Mouse (Mus musculus) forebrain, embryonic 10.5 days (tissue): ENCODE data around the gene Msantd3. TPM values are rescaled to one million over a fixed set of nuclear protein-coding genes. Genes with fewer than 3 reads are reported as not detected.
A peak's percentile ranks its signal among the peaks of the same experiment; 100 is the strongest.

Experiments
- DNase-seq: peaks from one replicate; pipeline ENCODE4 v3.0.0-alpha.2; 2017; ENCODE audit warnings: low spot score; ENCODE audit errors: extremely low spot score
- H3K27ac ChIP-seq: fragments of 300-500 bp; sonication (generic); 2 replicates; pipeline ENCODE4 v1.5.1; 2016; ENCODE audit warnings: mild to moderate bottlenecking
- H3K27me3 ChIP-seq: fragments of 300-500 bp; sonication (generic); 2 replicates; pipeline ENCODE4 v1.6.1; 2016; ENCODE audit warnings: mild to moderate bottlenecking; ENCODE audit not compliant: poor library complexity, severe bottlenecking
- H3K36me3 ChIP-seq: fragments of 300-500 bp; sonication (generic); replicated peaks from 2 replicates; pipeline ENCODE4 v1.6.1; 2016; ENCODE audit warnings: mild to moderate bottlenecking, moderate library complexity
- H3K4me1 ChIP-seq: fragments of 300-500 bp; sonication (generic); 2 replicates; pipeline ENCODE4 v1.6.1; 2016
- H3K4me3 ChIP-seq: fragments of 300-500 bp; sonication (generic); 2 replicates; pipeline ENCODE4 v1.5.1; 2016; ENCODE audit warnings: mild to moderate bottlenecking, moderate library complexity
- H3K9me3 ChIP-seq: fragments of 300-500 bp; sonication (generic); 2 replicates; pipeline ENCODE4 v1.6.1; 2016; ENCODE audit warnings: mild to moderate bottlenecking, moderate library complexity
- WGBS: fragments of 180-500 bp; shearing (Covaris S2); methylation state at CpG from one replicate; pipeline ENCODE4 v1.1.7; 2016; 5-methylcytosine and 5-hydroxymethylcytosine counted together
- polyA plus RNA-seq: library from polyadenylated mRNA; unstranded; fragments of >200 nt; fragmentation: Nextera tagmentation; extraction: Ambion mirVana; gene quantifications from 2 replicates; pipeline ENCODE4 v1.2.1, GENCODE M21; 2016

The Msantd3 gene
- polyA plus RNA-seq, 1 experiment from 2014 or later = 63.3 TPM

- H3K4me1 ChIP-seq = peaks cover 82% of the 10 kb centered on the region
- no peak overlapping the region for H3K27ac ChIP-seq
- no peak for DNase-seq
- H3K27me3 ChIP-seq = no peaks in the 10 kb centered on the region
- peaks cover 7% of the 10 kb centered on the region; the same call in 1 of the 2 replicates for H3K36me3 ChIP-seq
- 0 out of 2 replicates have a peak overlapping the region, but pooled peaks have one; percentile 89 for H3K4me3 ChIP-seq
- H3K9me3 ChIP-seq = no peaks in the 10 kb centered on the region
- WGBS = 71% methylated on average over 6 of the region's 6 CpGs
Measured at GRCm38 (mm10) chr4:48543071-48543865, 3.5 kb downstream of the Msantd3 start.

GRCm38 (mm10) chr4:48544141-48544540, 4.4 kb downstream of the Msantd3 start:
- WGBS = 81% methylated on average over 8 of the region's 8 CpGs
- H3K27me3 ChIP-seq = no peaks in the 10 kb centered on the region
- H3K9me3 ChIP-seq = no peaks in the 10 kb centered on the region
- no peak overlapping the region for H3K4me3 ChIP-seq
- H3K36me3 ChIP-seq = peaks cover 7% of the 10 kb centered on the region; the same call in 1 of the 2 replicates
- peaks cover 90% of the 10 kb centered on the region for H3K4me1 ChIP-seq
- DNase-seq = no peak
- H3K27ac ChIP-seq = peak overlapping the region; percentile 53; the same call in 1 of the 2 replicates

- no peak for DNase-seq
- Histone ChIP-seq H3K9me3 (no peaks in the 10 kb centered on the region), H3K4me1 (peaks cover 85% of the 10 kb centered on the region), H3K27me3 (no peaks in the 10 kb centered on the region), H3K4me3 (peak overlapping the region; percentile 22; the same call in 1 of the 2 replicates), H3K27ac (peak overlapping the region; percentile 83), H3K36me3 (peaks cover 18% of the 10 kb centered on the region)
- 49% methylated on average over 12 of the region's 12 CpGs for WGBS
Measured at GRCm38 (mm10) chr4:48545966-48546365, 6.2 kb downstream of the Msantd3 start.

GRCm38 (mm10) chr4:48546568-48547496, 7.1 kb downstream of the Msantd3 start:
- 20% methylated on average over 9 of the region's 9 CpGs for WGBS
- H3K27ac ChIP-seq = peak overlapping the region; percentile 83
- H3K9me3 ChIP-seq = no peaks in the 10 kb centered on the region
- peaks cover 25% of the 10 kb centered on the region for H3K36me3 ChIP-seq
- peaks cover 78% of the 10 kb centered on the region for H3K4me1 ChIP-seq
- no peaks in the 10 kb centered on the region for H3K27me3 ChIP-seq
- peak overlapping the region; percentile 22 for H3K4me3 ChIP-seq
- DNase-seq = no peak

- Histone ChIP-seq H3K4me1 (peaks cover 61% of the 10 kb centered on the region), H3K9me3 (no peaks in the 10 kb centered on the region), H3K36me3 (peaks cover 41% of the 10 kb centered on the region), H3K27me3 (no peaks in the 10 kb centered on the region), H3K27ac (peak overlapping the region; percentile 83), H3K4me3 (no peak overlapping the region)
- 40% methylated on average over 6 of the region's 6 CpGs for WGBS
- no peak for DNase-seq
Measured at GRCm38 (mm10) chr4:48548393-48549045, 8.8 kb downstream of the Msantd3 start.

GRCm38 (mm10) chr4:48549661-48550060, 9.9 kb downstream of the Msantd3 start:
- H3K36me3 ChIP-seq = peaks cover 50% of the 10 kb centered on the region
- no peak for DNase-seq
- no peak overlapping the region for H3K4me3 ChIP-seq
- no peak overlapping the region for H3K27ac ChIP-seq
- H3K27me3 ChIP-seq = no peaks in the 10 kb centered on the region
- H3K9me3 ChIP-seq = no peaks in the 10 kb centered on the region
- peaks cover 50% of the 10 kb centered on the region for H3K4me1 ChIP-seq
- 90% methylated on average over 5 of the region's 5 CpGs for WGBS

- Histone ChIP-seq H3K27ac (no peak overlapping the region), H3K36me3 (peaks cover 75% of the 10 kb centered on the region), H3K4me3 (no peak overlapping the region), H3K9me3 (no peaks in the 10 kb centered on the region), H3K27me3 (no peaks in the 10 kb centered on the region), H3K4me1 (peaks cover 20% of the 10 kb centered on the region)
- DNase-seq = no peak
- 94% methylated on average over 27 of the region's 27 CpGs for WGBS
Measured at GRCm38 (mm10) chr4:48552486-48553064, 12.8 kb downstream of the Msantd3 start.

GRCm38 (mm10) chr4:48554132-48554531, 14.4 kb downstream of the Msantd3 start:
- 94% methylated on average over 7 of the region's 7 CpGs for WGBS
- H3K36me3 ChIP-seq = peaks cover 89% of the 10 kb centered on the region

GRCm38 (mm10) chr4:48555729-48556128, 16.0 kb downstream of the Msantd3 start:
- H3K4me3 ChIP-seq = no peak overlapping the region
- no peaks in the 10 kb centered on the region for H3K27me3 ChIP-seq
- H3K36me3 ChIP-seq = peaks cover 97% of the 10 kb centered on the region
- 26% methylated on average over 3 of the region's 3 CpGs for WGBS
- H3K4me1 ChIP-seq = no peaks in the 10 kb centered on the region
- H3K27ac ChIP-seq = no peak overlapping the region
- DNase-seq = no peak
- no peaks in the 10 kb centered on the region for H3K9me3 ChIP-seq

More at GRCm38 (mm10) chr4:48554132-48554531, 14.4 kb downstream of the Msantd3 start:
- no peaks in the 10 kb centered on the region for H3K9me3 ChIP-seq
- no peaks in the 10 kb centered on the region for H3K27me3 ChIP-seq
- peaks cover 5% of the 10 kb centered on the region; the same call in 1 of the 2 replicates for H3K4me1 ChIP-seq
- no peak for DNase-seq
- no peak overlapping the region for H3K27ac ChIP-seq
- H3K4me3 ChIP-seq = no peak overlapping the region

GRCm38 (mm10) chr4:48559652-48560051, 19.9 kb downstream of the Msantd3 start:
- WGBS = 91% methylated on average over 14 of the region's 14 CpGs
- Histone ChIP-seq H3K4me3 (no peak overlapping the region), H3K27me3 (no peaks in the 10 kb centered on the region), H3K36me3 (peaks cover 98% of the 10 kb centered on the region), H3K27ac (no peak overlapping the region), H3K4me1 (no peaks in the 10 kb centered on the region), H3K9me3 (no peaks in the 10 kb centered on the region)
- no peak for DNase-seq

GRCm38 (mm10) chr4:48561824-48562223, 22.1 kb downstream of the Msantd3 start:
- Histone ChIP-seq H3K27ac (no peak overlapping the region), H3K36me3 (peaks cover 89% of the 10 kb centered on the region), H3K9me3 (no peaks in the 10 kb centered on the region), H3K4me1 (no peaks in the 10 kb centered on the region), H3K27me3 (no peaks in the 10 kb centered on the region), H3K4me3 (no peak overlapping the region)
- DNase-seq = no peak
- WGBS = 93% methylated on average over 8 of the region's 8 CpGs

- no peaks in the 10 kb centered on the region for H3K27me3 ChIP-seq
- H3K27ac ChIP-seq = no peak overlapping the region
- peaks cover 59% of the 10 kb centered on the region for H3K36me3 ChIP-seq
- H3K9me3 ChIP-seq = no peaks in the 10 kb centered on the region
- no peak for DNase-seq
- H3K4me1 ChIP-seq = no peaks in the 10 kb centered on the region
- no peak overlapping the region for H3K4me3 ChIP-seq
Measured at GRCm38 (mm10) chr4:48564962-48565361, 25.2 kb downstream of the Msantd3 start.
